Mouse (Mus musculus): ENCODE results near the gene Edem1.

Edem1 gene

GRCm38 (mm10) chr6:108871251-108871650, 42.8 kb downstream of the Edem1 start:
- DNase-seq (ENCODE audit: extremely low read depth, low read depth) = no peak

GRCm38 (mm10) chr6:108875344-108875743, 46.9 kb downstream of the Edem1 start:
- no peak for DNase-seq (ENCODE audit: extremely low read depth, low read depth)

- DNase-seq (ENCODE audit: extremely low read depth, low read depth) = peak; percentile 18
These were observed 47.6 kb downstream of the Edem1 start for GRCm38 (mm10) chr6:108876052-108876451.

- DNase-seq (ENCODE audit: extremely low read depth, low read depth) = no peak
These were observed 48.0 kb downstream of the Edem1 start for GRCm38 (mm10) chr6:108876486-108876885.

GRCm38 (mm10) chr6:108880368-108881013, 52.0 kb downstream of the Edem1 start:
- DNase-seq (ENCODE audit: extremely low read depth, low read depth) = peak; percentile 20

GRCm38 (mm10) chr6:108881074-108881473, 52.6 kb downstream of the Edem1 start:
- DNase-seq (ENCODE audit: extremely low read depth, low read depth) = no peak

GRCm38 (mm10) chr6:108883826-108884225, 55.4 kb downstream of the Edem1 start:
- no peak for DNase-seq (ENCODE audit: extremely low read depth, low read depth)

- DNase-seq (ENCODE audit: extremely low read depth, low read depth) = no peak
These were observed 56.2 kb downstream of the Edem1 start for GRCm38 (mm10) chr6:108884603-108885002.

DNA sequence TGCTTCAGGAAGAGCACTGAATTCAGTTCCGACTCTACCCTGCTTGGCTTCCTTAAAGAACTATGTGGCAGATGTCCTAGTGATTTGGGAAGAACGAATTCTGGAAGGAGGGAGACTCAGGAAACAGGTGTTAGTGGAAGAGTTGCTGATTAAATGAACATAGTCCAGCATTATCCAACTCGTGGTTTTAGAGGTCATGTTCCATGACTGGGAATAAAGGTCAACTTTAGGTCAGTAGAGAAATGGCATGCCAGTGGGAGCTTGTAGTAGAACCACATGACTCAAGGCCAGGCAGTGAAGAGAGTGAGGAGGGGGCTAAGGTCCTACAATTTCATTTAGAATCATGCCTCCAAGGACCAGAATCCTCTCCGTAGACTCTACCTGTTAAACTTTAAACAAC, 57.9 kb downstream of the Edem1 start:
- no peak for DNase-seq (ENCODE audit: extremely low read depth, low read depth)

- peak; percentile 47 for DNase-seq (ENCODE audit: extremely low read depth, low read depth)
These were observed 64.1 kb downstream of the Edem1 start for GRCm38 (mm10) chr6:108892589-108892988.

GRCm38 (mm10) chr6:108895129-108895528, 66.7 kb downstream of the Edem1 start:
- DNase-seq (ENCODE audit: extremely low read depth, low read depth) = peak; percentile 34

DNA sequence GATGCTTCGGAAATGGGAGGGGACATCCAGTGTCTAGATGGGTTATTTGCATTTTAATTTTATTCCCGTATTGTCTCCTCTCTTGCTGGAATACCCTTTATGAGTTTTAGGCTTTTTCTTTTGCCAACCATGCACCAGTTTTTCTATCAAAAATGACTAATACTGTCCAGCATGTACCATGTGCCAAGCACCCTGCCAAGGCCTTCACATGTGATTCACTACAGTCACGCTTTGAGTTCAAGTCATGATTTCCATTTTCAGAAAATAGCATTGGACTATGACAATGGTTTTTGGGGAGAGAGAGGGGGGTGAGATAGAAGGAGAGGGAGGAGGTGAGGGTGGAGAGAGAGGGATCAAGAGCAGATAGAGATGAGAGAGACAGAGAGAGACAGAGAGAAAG, 67.5 kb downstream of the Edem1 start:
- no peak for DNase-seq (ENCODE audit: extremely low read depth, low read depth)

GRCm38 (mm10) chr6:108896525-108897087, 68.2 kb downstream of the Edem1 start:
- no peak for DNase-seq (ENCODE audit: extremely low read depth, low read depth)

DNA sequence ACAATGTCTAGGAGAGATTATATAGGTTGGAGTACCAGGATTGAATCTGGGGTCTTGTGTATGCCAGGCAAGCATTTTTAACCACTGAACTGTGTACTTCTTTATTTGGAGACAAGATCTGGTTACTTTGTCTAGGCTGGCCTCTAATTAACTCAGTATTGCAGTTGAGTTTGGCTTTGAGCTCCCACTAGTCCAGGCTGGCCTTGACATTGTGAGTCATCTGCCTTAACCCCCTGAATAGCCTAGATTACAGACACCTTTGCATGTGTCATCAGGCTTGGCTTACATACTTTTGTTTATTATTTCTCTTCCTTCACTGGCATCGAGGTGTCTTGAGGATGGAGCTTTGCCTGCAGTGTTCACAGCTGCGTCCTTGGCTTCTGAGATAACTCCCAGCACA, 70.8 kb downstream of the Edem1 start:
- DNase-seq (ENCODE audit: extremely low read depth, low read depth) = no peak

- no peak for DNase-seq (ENCODE audit: extremely low read depth, low read depth)
These were observed 73.7 kb downstream of the Edem1 start for GRCm38 (mm10) chr6:108902124-108902523.

DNA sequence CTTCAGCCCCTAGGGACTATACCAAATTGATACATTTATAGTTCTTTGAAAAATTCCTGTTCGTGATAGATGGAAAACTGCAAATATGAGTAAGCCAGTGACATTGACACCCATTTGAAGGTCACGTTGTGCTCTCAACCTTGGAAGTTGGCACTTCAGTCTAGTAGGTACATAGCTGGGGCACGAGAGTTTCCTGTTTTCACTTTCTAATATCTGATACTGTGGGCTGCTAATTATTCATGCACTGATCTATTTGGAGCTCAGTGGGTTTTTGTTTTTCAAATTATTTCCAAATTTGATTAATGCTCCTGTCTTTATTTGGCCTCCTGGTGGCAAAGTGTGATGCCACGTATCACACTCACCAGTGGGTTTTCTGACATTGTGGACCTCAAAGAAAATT, 74.8 kb downstream of the Edem1 start:
- DNase-seq (ENCODE audit: extremely low read depth, low read depth) = no peak

GRCm38 (mm10) chr6:108906539-108906938, 78.1 kb downstream of the Edem1 start:
- peak; percentile 57 for DNase-seq (ENCODE audit: extremely low read depth, low read depth)
